Comparison of ENCODE assay signal across 8 mouse cellular contexts in the genomic region with DNA sequence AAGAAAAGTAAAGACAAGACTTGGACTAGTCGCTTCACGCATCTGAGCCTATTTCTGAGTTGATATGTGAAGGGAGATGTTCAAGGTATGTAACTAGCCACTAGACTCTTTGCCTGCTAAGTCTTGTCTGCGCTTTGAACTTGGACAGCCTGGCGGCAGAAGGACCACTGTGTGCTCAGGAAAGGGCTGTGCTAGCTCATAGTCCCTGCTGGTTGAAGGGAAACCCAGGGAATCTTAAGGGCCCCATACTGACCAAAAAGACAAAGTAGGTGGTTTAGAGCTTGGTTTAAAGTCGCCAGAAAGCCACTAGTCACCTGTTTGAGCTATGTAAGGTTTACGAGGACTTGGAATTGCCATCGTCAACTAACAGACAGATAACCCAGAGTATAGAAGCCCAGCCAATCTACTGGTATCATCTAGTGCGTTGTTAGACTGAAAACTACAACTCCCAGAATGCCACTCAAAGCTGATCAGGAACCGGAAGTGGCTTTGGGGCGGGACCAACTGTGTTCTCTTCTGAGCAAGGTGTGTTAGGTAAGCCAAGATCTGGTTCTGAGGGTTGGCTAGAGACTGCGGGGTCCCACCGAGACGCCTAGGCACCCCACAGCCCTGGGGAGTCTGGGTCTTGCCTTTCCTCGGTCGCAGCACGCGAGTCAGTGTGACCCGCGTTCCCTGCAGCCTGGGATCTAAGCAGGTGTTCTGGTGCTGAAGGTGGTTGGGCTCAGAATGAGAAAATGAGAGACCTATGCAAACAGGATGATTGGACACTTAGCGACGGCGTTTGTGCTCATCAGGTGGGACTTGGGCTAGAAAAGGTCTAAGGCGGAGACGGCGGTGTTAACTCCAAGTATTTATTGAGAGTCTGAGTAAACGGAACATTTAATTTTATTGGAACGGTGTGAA. TPM values are rescaled to one million over a fixed set of nuclear protein-coding genes. Genes with fewer than 3 reads are reported as not detected.
DNase-seq lines count a peak whose midpoint lies in the region; ATAC-seq and TF ChIP-seq lines count a peak whose summit lies in the region.

TSS of gene Trmt10b (plus strand) at position 466 of the 903 bp plus-strand sequence.

- WGBS in heart, embryonic 16.5 days, result 18% methylated on average over 27 of the region's 27 CpGs
- WGBS in liver, embryonic 15.5 days (ENCODE audit: insufficient replicate concordance), result 17% methylated on average over 27 of the region's 27 CpGs
- WGBS in neural tube, embryonic 12.5 days, result 20% methylated on average over 27 of the region's 27 CpGs

- no peak for TF ChIP-seq CTCF in E14TG2a.4 (conservative IDR thresholded peaks at IDR 0.05; ENCODE audit: low read length)

- peaks cover 21% of the 10 kb centered on the region for H3K36me3 ChIP-seq in E14TG2a.4 (ENCODE audit: insufficient read depth, low read length)
- 0 out of 2 replicates have a peak, but pooled peaks cover 6% of the 10 kb centered on the region for H3K36me3 ChIP-seq in heart, embryonic 16.5 days (ENCODE audit: control insufficient read depth, insufficient read depth)
- H3K36me3 ChIP-seq in liver, embryonic 15.5 days (replicated peaks), result no peaks in the 10 kb centered on the region
- H3K36me3 ChIP-seq in neural tube, embryonic 12.5 days, result peaks cover 13% of the 10 kb centered on the region

- peaks cover 13% of the 10 kb centered on the region for H3K4me1 ChIP-seq in E14TG2a.4 (replicated peaks; ENCODE audit: low read depth, low read length)
- no peaks in the 10 kb centered on the region for H3K4me1 ChIP-seq in brown adipose tissue, adult 24 weeks (ENCODE audit: control insufficient read depth, insufficient read depth, insufficient read length, low read length)
- H3K4me1 ChIP-seq in heart, embryonic 16.5 days (ENCODE audit: control insufficient read depth, insufficient read depth, low read length), result peaks cover 9% of the 10 kb centered on the region
- H3K4me1 ChIP-seq in liver, embryonic 15.5 days (replicated peaks), result peaks cover 14% of the 10 kb centered on the region
- H3K4me1 ChIP-seq in neural tube, embryonic 12.5 days, result peaks cover 6% of the 10 kb centered on the region; the same call in 1 of the 2 replicates

- peak; percentile 67 for ATAC-seq in heart, embryonic 16.5 days (replicated peaks; ENCODE audit: extremely low read depth, insufficient read depth, low FRiP score)
- peak; percentile 68 for ATAC-seq in liver, embryonic 15.5 days (ENCODE audit: insufficient read depth)
- peak; percentile 89 for ATAC-seq in neural tube, embryonic 12.5 days (ENCODE audit: low FRiP score, low read depth)

- H3K27ac ChIP-seq in brown adipose tissue, adult 24 weeks (replicated peaks; ENCODE audit: low read depth, low read length), result no peak within 1 kb of the TSS
- no peak within 1 kb of the TSS for H3K27ac ChIP-seq in heart, embryonic 16.5 days (ENCODE audit: low read length)
- 0 out of 2 replicates have a peak within 1 kb of the TSS, but pooled peaks have one; percentile 16 for H3K27ac ChIP-seq in liver, embryonic 15.5 days (replicated peaks)
- H3K27ac ChIP-seq in neural tube, embryonic 12.5 days, result no peak within 1 kb of the TSS

- no peaks in the 10 kb centered on the region for H3K27me3 ChIP-seq in E14TG2a.4 (ENCODE audit: insufficient read depth, low read length)
- no peaks in the 10 kb centered on the region for H3K27me3 ChIP-seq in heart, embryonic 16.5 days (ENCODE audit: control insufficient read depth, insufficient read depth, low read length)
- H3K27me3 ChIP-seq in liver, embryonic 15.5 days, result no peaks in the 10 kb centered on the region
- H3K27me3 ChIP-seq in neural tube, embryonic 12.5 days (replicated peaks), result no peaks in the 10 kb centered on the region

- DNase-seq in fat pad, adult 2 months (ENCODE audit: extremely low read depth, low read depth, low spot score), result peak; percentile 30
- peak; percentile 79 to 82 for DNase-seq in kidney, postnatal 4 days
- peak; percentile 76 for DNase-seq in testis, postnatal 14 days (ENCODE audit: low spot score)

- peak within 1 kb of the TSS; percentile 90 for H3K4me3 ChIP-seq in E14TG2a.4 (replicated peaks; ENCODE audit: low read length)
- H3K4me3 ChIP-seq in brown adipose tissue, adult 24 weeks (ENCODE audit: insufficient read depth, low read depth, low read length), result peak within 1 kb of the TSS; percentile 91
- H3K4me3 ChIP-seq in heart, embryonic 16.5 days (ENCODE audit: low read length), result peak within 1 kb of the TSS; percentile 93
- H3K4me3 ChIP-seq in liver, embryonic 15.5 days (replicated peaks), result peak within 1 kb of the TSS; percentile 79
- peak within 1 kb of the TSS; percentile 69 for H3K4me3 ChIP-seq in neural tube, embryonic 12.5 days

- H3K9me3 ChIP-seq in E14TG2a.4 (ENCODE audit: low read length), result no peaks in the 10 kb centered on the region
- H3K9me3 ChIP-seq in heart, embryonic 16.5 days (replicated peaks; ENCODE audit: control insufficient read depth, low read length), result no peaks in the 10 kb centered on the region
- H3K9me3 ChIP-seq in liver, embryonic 15.5 days (replicated peaks), result no peaks in the 10 kb centered on the region
- H3K9me3 ChIP-seq in neural tube, embryonic 12.5 days, result no peaks in the 10 kb centered on the region

- peak within 1 kb of the TSS; percentile 96 for H3K4me2 ChIP-seq in heart, embryonic 16.5 days (ENCODE audit: low read depth, low read length)
- peak within 1 kb of the TSS; percentile 81 for H3K4me2 ChIP-seq in liver, embryonic 15.5 days
- H3K4me2 ChIP-seq in neural tube, embryonic 12.5 days (replicated peaks), result peak within 1 kb of the TSS; percentile 65

- H3K9ac ChIP-seq in heart, embryonic 16.5 days (ENCODE audit: low read length), result peak within 1 kb of the TSS; percentile 85
- H3K9ac ChIP-seq in liver, embryonic 15.5 days, result peak within 1 kb of the TSS; percentile 74
- H3K9ac ChIP-seq in neural tube, embryonic 12.5 days, result peak within 1 kb of the TSS; percentile 53

RNA-seq across cellular contexts. Expression of gene Trmt10b, which starts in this region (rescaled TPM):
- polyA plus RNA-seq in brown adipose tissue, adult 24 weeks (2012; ENCODE audit: insufficient read depth, insufficient read length, missing spikeins), result 9.8 and 11.5 TPM in 2 replicates
- 8.7 and 10.1 TPM in 2 replicates for polyA plus RNA-seq in heart, embryonic 16.5 days (2015; fragmentation: Nextera tagmentation; extraction: Ambion mirVana)
- polyA plus RNA-seq in liver, embryonic 15.5 days (2015; fragmentation: Nextera tagmentation; extraction: Ambion mirVana), result 3.7 and 4.9 TPM in 2 replicates
- 18.7 and 22.1 TPM in 2 replicates for polyA plus RNA-seq in neural tube, embryonic 12.5 days (2016; fragmentation: Nextera tagmentation; extraction: Ambion mirVana)

Comparison
In these comparisons a context has a peak if more than half of its experiments do, and no peak if none do; other contexts are left out.
1. DNase-seq: peak in every context shown above with its lines; median percentile 80 in kidney, postnatal 4 days; 76 in testis, postnatal 14 days; 30 in fat pad, adult 2 months.